Mouse (Mus musculus): ENCODE data around the gene Spata31d1d.
"Not testable (repeated sequence)": the region's sequence is repeated elsewhere in the genome, so short reads cannot be mapped to it uniquely, and the experiment has no call there.

Gene Spata31d1d

DNA sequence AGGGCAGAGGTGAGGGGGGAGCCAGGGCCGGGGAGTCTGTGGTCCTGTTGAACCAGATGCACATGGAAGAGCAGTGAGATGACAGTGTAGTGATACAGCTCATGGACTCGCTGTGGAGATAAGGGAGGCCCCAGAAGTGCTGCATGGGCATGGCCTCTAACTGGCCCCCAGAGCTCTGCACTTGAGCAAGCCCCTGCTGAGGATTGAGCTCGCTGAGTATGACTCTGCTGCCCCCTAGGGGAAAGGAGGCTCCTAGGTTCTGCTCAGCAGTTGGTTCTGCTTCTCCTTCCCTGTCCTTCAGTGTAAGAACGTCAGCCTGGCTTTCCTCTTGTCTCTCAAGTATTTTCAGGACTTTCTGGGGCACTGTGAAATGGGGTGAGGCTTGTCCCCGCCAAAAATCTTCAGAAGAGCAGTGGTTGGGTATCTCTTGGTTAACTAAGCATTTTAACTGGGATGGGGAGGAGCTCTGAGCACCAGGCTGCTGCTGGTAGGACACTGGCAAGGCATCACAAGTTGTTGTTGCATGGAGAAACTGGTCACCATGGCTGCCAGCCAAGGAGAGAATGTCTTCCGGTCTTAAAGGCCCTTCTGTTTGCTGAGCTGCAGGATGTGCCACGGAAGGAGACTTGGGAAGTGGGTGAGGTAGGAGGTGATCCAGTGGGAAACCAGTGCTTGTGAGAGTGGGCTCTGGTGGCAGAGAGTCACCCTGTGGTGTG, 3.0 kb downstream of the Spata31d1d start:
- peak; percentile 83 to 85 for DNase-seq

- DNase-seq = no peak
Measured at GRCm38 (mm10) chr13:59726139-59726867, 5.2 kb downstream of the Spata31d1d start.

- DNase-seq = not testable (repeated sequence)
Measured at GRCm38 (mm10) chr13:59722089-59722488, 9.5 kb downstream of the Spata31d1d start.

DNA sequence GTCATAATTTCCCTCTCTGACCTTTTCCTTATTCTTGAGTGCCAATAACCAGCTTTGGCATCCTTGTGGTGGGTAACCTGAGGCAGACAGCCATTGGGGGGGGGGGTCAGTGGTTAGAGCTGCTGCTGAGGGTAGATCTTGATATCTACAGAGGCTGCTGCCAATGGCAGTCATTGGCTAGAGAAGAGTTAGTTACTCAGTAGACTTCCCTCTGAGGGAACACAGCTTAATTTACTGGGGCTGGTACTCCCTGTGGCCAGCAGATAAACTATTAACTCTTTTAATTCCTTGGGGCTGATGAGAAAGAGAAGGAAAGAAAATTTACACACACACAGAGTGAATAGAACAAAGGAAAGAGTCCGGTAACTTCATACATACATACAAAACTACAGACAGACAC, 12.1 kb downstream of the Spata31d1d start:
- no peak for DNase-seq

DNA sequence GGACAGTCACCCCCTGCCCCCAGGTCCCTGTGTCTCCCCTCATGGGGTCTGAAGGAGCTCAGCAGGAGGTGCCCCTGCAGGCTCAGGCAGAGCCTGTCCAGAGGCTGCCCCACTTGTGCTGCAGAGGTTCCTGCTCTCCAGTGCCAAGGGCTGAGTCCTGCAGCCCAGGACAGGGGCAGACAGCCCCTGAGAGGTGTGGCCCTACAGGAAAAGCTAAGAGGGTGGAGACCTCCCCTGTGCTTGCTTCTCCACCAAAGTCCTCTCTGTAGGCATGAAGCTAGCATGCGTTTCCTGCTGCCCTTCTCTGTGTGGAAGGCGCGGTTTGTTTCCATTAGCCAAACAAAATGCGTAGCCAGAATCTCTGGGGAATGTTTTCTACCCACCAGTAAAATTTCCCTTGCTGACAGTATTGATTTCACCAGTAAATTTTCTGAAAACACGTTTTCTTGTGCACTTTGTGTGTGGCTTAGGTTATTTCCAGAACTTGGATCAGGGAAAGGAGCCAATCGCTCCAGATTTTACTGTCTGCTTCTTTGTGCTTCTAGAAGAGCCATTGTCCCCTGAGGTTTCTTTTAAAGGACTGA, 12.6 kb downstream of the Spata31d1d start:
- not testable (repeated sequence) for DNase-seq

DNA sequence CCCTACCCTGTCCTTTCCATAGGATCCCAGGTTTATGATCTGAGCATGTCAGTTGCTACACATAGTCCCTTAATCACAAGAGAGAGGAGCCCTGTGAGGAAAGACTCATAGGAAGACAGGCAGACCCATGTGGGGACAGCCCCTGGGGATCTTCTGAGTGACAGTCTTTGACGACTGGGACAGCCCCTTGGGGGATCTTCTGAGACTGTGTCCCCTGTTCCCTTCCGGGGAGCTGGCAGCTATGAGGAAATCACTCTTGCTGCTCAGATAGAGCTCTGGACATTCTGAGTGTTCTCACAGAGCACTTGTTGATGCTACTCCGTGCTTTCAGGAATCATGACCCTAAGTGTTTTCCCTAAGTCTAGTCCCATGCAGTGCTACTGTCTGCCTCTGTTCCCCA, 17.8 kb downstream of the Spata31d1d start:
- no peak for DNase-seq

- DNase-seq = not testable (repeated sequence)
Measured at GRCm38 (mm10) chr13:59711984-59712383, 19.6 kb downstream of the Spata31d1d start, which contains the start of gene Spata31d1b. Gene Spata31d1b, plus strand, starts transcription at chr13:59712284.

DNA sequence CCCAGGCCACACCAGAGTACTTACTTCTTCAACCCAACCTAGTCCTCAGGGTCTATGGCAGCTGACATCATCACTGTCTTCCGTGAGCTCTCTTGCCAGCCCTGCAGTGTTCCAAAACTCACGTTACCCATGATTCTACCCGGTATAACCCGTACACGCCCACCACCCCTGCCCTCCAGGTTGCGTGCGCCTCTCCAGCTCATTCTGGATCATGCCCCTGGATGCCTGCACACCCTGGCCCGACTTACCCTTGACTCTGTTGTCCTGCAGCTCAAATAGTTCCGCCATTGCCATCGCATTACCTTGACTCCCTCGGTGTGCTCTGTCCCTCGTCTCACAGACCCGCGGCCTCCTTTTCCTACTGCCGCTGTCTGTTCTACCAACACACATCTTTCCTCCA, 21.3 kb downstream of the Spata31d1d start, which contains the start of gene Spata31d1a:
Gene Spata31d1a (minus strand): TSS at position 101 of the 400 bp plus-strand sequence.
- DNase-seq = no peak

DNA sequence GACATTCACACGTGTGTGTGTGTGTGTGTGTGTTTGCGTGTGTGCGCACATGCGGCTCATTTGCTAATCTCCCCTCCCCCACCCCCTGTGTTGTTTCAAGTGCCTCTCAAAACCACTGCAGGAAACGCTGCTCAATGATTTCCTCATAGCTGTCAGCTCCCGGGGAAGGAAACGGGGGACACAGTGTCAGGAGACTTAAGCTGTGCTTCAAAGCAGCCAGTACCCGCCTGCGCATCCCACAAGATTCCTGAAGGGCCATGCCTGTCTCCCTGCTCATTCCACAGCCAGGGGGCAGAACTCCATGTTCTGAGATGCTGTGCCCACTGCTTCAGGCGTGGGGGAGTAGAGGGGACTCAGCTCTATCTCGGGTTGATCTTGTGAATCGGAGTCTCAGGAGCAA, 27.0 kb downstream of the Spata31d1d start:
- DNase-seq = no peak

GRCm38 (mm10) chr13:59703514-59703913, 28.0 kb downstream of the Spata31d1d start:
- no peak for DNase-seq

GRCm38 (mm10) chr13:59700137-59700536, 31.4 kb downstream of the Spata31d1d start:
- not testable (repeated sequence) for DNase-seq

DNA sequence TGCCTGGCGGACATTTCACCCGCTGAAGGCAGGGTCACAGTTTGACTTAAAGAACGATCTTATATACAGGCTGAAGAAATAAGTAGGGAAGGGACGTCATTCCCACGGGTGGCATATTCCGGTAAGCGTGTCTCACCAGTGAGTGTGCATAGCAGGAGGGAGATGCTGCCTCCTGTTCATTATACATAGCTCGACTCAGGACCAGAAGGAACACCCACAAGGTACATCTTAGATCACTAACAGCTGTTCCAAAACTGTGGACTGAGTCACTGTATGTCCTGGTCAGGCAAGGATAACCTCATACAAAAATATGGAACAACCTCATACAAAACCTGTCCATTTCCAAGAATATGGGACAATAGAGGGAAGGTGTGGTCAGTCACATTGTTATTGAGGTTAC, 32.4 kb downstream of the Spata31d1d start:
- DNase-seq = no peak

- no peak for DNase-seq
Measured at GRCm38 (mm10) chr13:59695781-59696180, 35.8 kb downstream of the Spata31d1d start.

- DNase-seq = no peak
Measured at GRCm38 (mm10) chr13:59694008-59694407, 37.5 kb downstream of the Spata31d1d start, which contains the start of gene 4921517D22Rik. Gene 4921517D22Rik, minus strand, starts transcription at chr13:59694108.

- no peak for DNase-seq
Measured at GRCm38 (mm10) chr13:59691478-59691877, 40.1 kb downstream of the Spata31d1d start.

- DNase-seq = no peak
Measured at GRCm38 (mm10) chr13:59690576-59690975, 41.0 kb downstream of the Spata31d1d start.

GRCm38 (mm10) chr13:59689843-59690242, 41.7 kb downstream of the Spata31d1d start:
- DNase-seq = no peak

- no peak for DNase-seq
Measured at GRCm38 (mm10) chr13:59689313-59689712, 42.2 kb downstream of the Spata31d1d start.

DNA sequence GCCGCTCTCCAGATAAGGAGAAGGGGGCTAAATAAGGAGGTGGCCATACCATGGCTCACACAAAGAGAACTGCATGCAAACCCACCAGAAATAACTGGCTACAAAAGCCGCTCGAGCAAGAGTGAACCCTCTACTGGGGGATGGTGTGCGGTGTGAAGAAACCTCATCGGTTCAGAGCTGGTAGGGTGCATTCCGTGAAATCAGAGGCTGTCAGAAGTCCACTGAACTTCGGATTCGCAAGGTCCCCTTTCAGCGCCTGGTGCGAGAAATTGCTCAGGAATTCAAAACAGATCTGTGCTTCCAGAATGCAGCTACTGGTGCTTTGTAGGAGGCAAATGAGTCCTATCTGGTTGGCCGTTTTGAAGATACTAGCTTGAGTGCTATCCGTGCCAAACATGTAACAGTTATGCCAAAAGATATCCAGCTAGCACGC, 43.2 kb downstream of the Spata31d1d start:
- DNase-seq = peak; percentile 50 to 57

DNA sequence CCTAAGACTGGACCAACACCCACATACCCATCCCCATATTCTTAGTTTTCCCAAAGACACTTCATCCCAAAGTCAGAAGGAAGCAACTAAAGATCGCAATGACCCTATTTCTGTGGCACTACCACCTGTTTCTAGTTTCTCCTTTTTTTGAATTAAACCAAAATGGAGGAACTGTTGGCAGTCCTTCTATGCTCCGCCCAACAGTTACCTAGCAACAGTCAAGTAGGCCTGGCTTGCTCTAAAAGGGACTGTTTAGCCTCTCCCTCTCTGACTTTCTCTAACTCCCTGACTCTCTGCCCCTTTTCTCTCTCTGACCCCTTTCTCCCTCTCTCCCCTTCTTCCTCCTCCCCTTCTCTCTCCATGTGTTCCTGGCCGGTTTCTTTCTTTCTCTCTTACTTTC, 46.3 kb downstream of the Spata31d1d start:
- DNase-seq = no peak

- no peak for DNase-seq
Measured at GRCm38 (mm10) chr13:59682629-59683028, 48.9 kb downstream of the Spata31d1d start.

GRCm38 (mm10) chr13:59679908-59680307, 51.6 kb downstream of the Spata31d1d start:
- no peak for DNase-seq

DNA sequence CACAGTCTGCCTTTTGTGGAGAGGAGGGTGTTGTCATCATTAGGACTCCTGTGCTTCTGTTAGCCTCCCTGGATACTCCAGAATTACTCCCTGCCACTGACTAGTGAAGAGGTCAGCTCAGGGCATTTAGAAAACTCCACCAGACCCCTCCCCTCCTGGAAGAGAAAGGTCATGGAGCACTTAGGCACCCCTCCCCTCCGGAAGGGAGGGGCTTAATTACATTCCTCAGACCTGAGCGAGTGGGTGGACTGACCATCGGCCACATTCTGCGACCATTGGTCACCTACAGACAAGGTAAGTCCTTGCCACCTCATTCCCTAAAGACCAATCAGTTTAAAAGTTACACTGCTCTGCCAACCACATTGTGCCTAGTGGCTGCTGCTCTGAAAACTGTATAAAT, 52.2 kb downstream of the Spata31d1d start:
- DNase-seq = no peak

All from cerebellum, adult 18-20 months (tissue).